ENCODE assay signal across 9 mouse cellular contexts in genomic region chr2:180045283-180045682, GRCm38 (mm10). TPM values are rescaled to one million over a fixed set of nuclear protein-coding genes. Genes with fewer than 3 reads are reported as not detected.
A peak's percentile ranks its signal among the peaks of the same experiment; 100 is the strongest.
DNase-seq lines count a peak whose midpoint lies in the region; ATAC-seq and TF ChIP-seq lines count a peak whose summit lies in the region.
"Had no signal": no experiment of that assay in that cellular context is flagged by ENCODE, and none has a peak within 500 bp of the region (broad histone marks: within the 10 kb centered on the region; RNA-seq: fewer than 3 reads in every experiment).

No protein-coding gene starts in this region.

- no peak for TF ChIP-seq POLR2A in thymus, adult 2 months (IDR thresholded peaks at IDR 0.05; ENCODE audit: control insufficient read depth, extremely low read depth, insufficient read depth, low read length, poor library complexity)

- peak; percentile 62; the same call in 1 of the 2 replicates for TF ChIP-seq CTCF in thymus, adult 2 months (IDR thresholded peaks at IDR 0.05; ENCODE audit: borderline replicate concordance, control insufficient read depth, extremely low read depth, insufficient read depth, low read length, poor library complexity)
- peak; percentile 75 for TF ChIP-seq CTCF in liver, postnatal 0 days (IDR thresholded peaks at IDR 0.05; ENCODE audit: low read depth)

- no peak overlapping the region for H3K4me2 ChIP-seq in heart, embryonic 11.5 days
- H3K4me2 ChIP-seq in liver, postnatal 0 days (ENCODE audit: low read depth, low read length): no peak overlapping the region

- no peaks in the 10 kb centered on the region for H3K27me3 ChIP-seq in heart, embryonic 11.5 days (ENCODE audit: control insufficient read depth, insufficient read depth, low read length)
- H3K27me3 ChIP-seq in thymus, adult 2 months (ENCODE audit: control insufficient read depth, insufficient read depth, low read length): no peaks in the 10 kb centered on the region
- H3K27me3 ChIP-seq in liver, postnatal 0 days (ENCODE audit: insufficient read depth, low read length): no peaks in the 10 kb centered on the region

- no peak for ATAC-seq in heart, embryonic 11.5 days (replicated peaks; ENCODE audit: insufficient number of reproducible peaks, low FRiP score, low TSS enrichment)
- no peak for ATAC-seq in liver, postnatal 0 days

- no peak overlapping the region for H3K27ac ChIP-seq in heart, embryonic 11.5 days (ENCODE audit: low read depth, low read length)
- no peak overlapping the region for H3K27ac ChIP-seq in thymus, adult 2 months (ENCODE audit: control insufficient read depth, insufficient read depth, low read length)
- H3K27ac ChIP-seq in liver, postnatal 0 days (ENCODE audit: low read depth): no peak overlapping the region

- no peak for TF ChIP-seq EP300 in liver, postnatal 0 days (IDR thresholded peaks at IDR 0.05; ENCODE audit: low read depth)

- H3K9me3 ChIP-seq in heart, embryonic 11.5 days (replicated peaks; ENCODE audit: control insufficient read depth, low read length): no peaks in the 10 kb centered on the region
- H3K9me3 ChIP-seq in liver, postnatal 0 days (ENCODE audit: low read length): no peaks in the 10 kb centered on the region

- peak; percentile 44 to 57 for DNase-seq in heart, adult 9 months (ENCODE audit: low spot score in 2 of 2)
- peak; percentile 34 for DNase-seq in thymus, adult 2 months
- no peak for DNase-seq in thymus, adult 18-20 months
- DNase-seq in c-Kit-positive CD71-positive TER-119-positive erythroid progenitor cells, embryonic 14.5 days (ENCODE audit: low spot score): peak; percentile 55
- DNase-seq in liver, postnatal 0 days: no peak
- peak; percentile 53 for DNase-seq in thymus, postnatal 4 days
- DNase-seq in right cerebral cortex, postnatal 10 days (ENCODE audit: low spot score in 2 of 2): no peak

- H3K4me3 ChIP-seq in heart, embryonic 11.5 days (ENCODE audit: low read depth, low read length): no peak overlapping the region
- no peak overlapping the region for H3K4me3 ChIP-seq in thymus, adult 2 months (ENCODE audit: control insufficient read depth, insufficient read depth, low read length)
- no peak overlapping the region for H3K4me3 ChIP-seq in liver, postnatal 0 days (ENCODE audit: low read depth, low read length)

- WGBS in heart, embryonic 11.5 days (ENCODE audit: insufficient replicate concordance): 53% methylated on average over 4 of the region's 4 CpGs
- WGBS in thymus, adult 2 months: 50% methylated on average over 4 of the region's 4 CpGs
- WGBS in liver, postnatal 0 days (ENCODE audit: insufficient replicate concordance): 47% methylated on average over 4 of the region's 4 CpGs

- H3K36me3 ChIP-seq in heart, embryonic 11.5 days (ENCODE audit: control insufficient read depth, insufficient read depth, low read length): no peaks in the 10 kb centered on the region
- no peaks in the 10 kb centered on the region for H3K36me3 ChIP-seq in thymus, adult 2 months (ENCODE audit: control insufficient read depth, insufficient read depth, low read length)
- H3K36me3 ChIP-seq in liver, postnatal 0 days (replicated peaks; ENCODE audit: insufficient read depth, low read length): 0 out of 2 replicates have a peak, but pooled peaks cover 4% of the 10 kb centered on the region

- H3K4me1 ChIP-seq in heart, embryonic 11.5 days (ENCODE audit: control insufficient read depth, insufficient read depth, low read length): peaks cover 15% of the 10 kb centered on the region
- H3K4me1 ChIP-seq in thymus, adult 2 months (replicated peaks; ENCODE audit: control insufficient read depth, insufficient read depth, low read length): peaks cover 21% of the 10 kb centered on the region
- H3K4me1 ChIP-seq in liver, postnatal 0 days (ENCODE audit: insufficient read depth): peaks cover 19% of the 10 kb centered on the region

- H3K9ac ChIP-seq in heart, embryonic 11.5 days (ENCODE audit: low read depth, low read length): no peak overlapping the region
- no peak overlapping the region for H3K9ac ChIP-seq in liver, postnatal 0 days (replicated peaks)

RNA-seq across cellular contexts. Expression of gene Ss18l1, which starts 3.0 kb away (rescaled TPM):
- 2.3 and 4.8 TPM in 2 replicates for polyA plus RNA-seq in heart, embryonic 11.5 days (2014; fragmentation: Nextera tagmentation; extraction: Ambion mirVana)
- 15.9 and 16.2 TPM in 2 replicates for polyA plus RNA-seq in thymus, adult 2 months (2012; rRNA removed)
- polyA plus RNA-seq in liver, postnatal 0 days (2015; fragmentation: Nextera tagmentation; extraction: Ambion mirVana): 0.50 and 0.62 TPM in 2 replicates

RNA-seq across cellular contexts. Expression of gene Psma7, which starts 3.0 kb away (rescaled TPM):
- polyA plus RNA-seq in heart, embryonic 11.5 days (2014; fragmentation: Nextera tagmentation; extraction: Ambion mirVana): 495 and 521 TPM in 2 replicates
- polyA plus RNA-seq in thymus, adult 2 months (2012; rRNA removed): 205 and 250 TPM in 2 replicates
- polyA plus RNA-seq in liver, postnatal 0 days (2015; fragmentation: Nextera tagmentation; extraction: Ambion mirVana): 264 and 278 TPM in 2 replicates

RNA-seq across cellular contexts. Expression of gene Lsm14b, which starts 20.5 kb away (rescaled TPM):
- polyA plus RNA-seq in heart, embryonic 11.5 days (2014; fragmentation: Nextera tagmentation; extraction: Ambion mirVana): 3.9 and 4.3 TPM in 2 replicates
- 45.3 and 49.5 TPM in 2 replicates for polyA plus RNA-seq in thymus, adult 2 months (2012; rRNA removed)
- 1.6 and 1.7 TPM in 2 replicates for polyA plus RNA-seq in liver, postnatal 0 days (2015; fragmentation: Nextera tagmentation; extraction: Ambion mirVana)

RNA-seq across cellular contexts. Expression of gene Mtg2, which starts 25.1 kb away (rescaled TPM):
- polyA plus RNA-seq in heart, embryonic 11.5 days (2014; fragmentation: Nextera tagmentation; extraction: Ambion mirVana): 24.6 and 27.3 TPM in 2 replicates
- polyA plus RNA-seq in thymus, adult 2 months (2012; rRNA removed): 25.1 and 31.3 TPM in 2 replicates
- 9.6 and 9.8 TPM in 2 replicates for polyA plus RNA-seq in liver, postnatal 0 days (2015; fragmentation: Nextera tagmentation; extraction: Ambion mirVana)

RNA-seq across cellular contexts. Expression of gene Hrh3, which starts 59.0 kb away (rescaled TPM):
- polyA plus RNA-seq in heart, embryonic 11.5 days (2014; fragmentation: Nextera tagmentation; extraction: Ambion mirVana): not detected in 2 replicates
- 4.1 and 4.4 TPM in 2 replicates for polyA plus RNA-seq in thymus, adult 2 months (2012; rRNA removed)
- not detected in 2 replicates for polyA plus RNA-seq in liver, postnatal 0 days (2015; fragmentation: Nextera tagmentation; extraction: Ambion mirVana)
- polyA plus RNA-seq: stomach, embryonic 14.5 days had no signal

Comparison
In these comparisons a context has a peak if more than half of its experiments do, and no peak if none do; other contexts are left out.
1. DNase-seq: peak in heart, adult 9 months (2 of 2), thymus, adult 2 months (single experiment), c-Kit-positive CD71-positive TER-119-positive erythroid progenitor cells, embryonic 14.5 days (single experiment) and thymus, postnatal 4 days (single experiment); none in thymus, adult 18-20 months (0 of 2), liver, postnatal 0 days (single experiment) and right cerebral cortex, postnatal 10 days (0 of 2).